Mouse (Mus musculus) kidney, adult 2 months (tissue): ENCODE data around the gene Cxcl17. TPM values are rescaled to one million over a fixed set of nuclear protein-coding genes. Genes with fewer than 3 reads are reported as not detected.
A peak's percentile ranks its signal among the peaks of the same experiment; 100 is the strongest.

Source experiments
- DNase-seq: peaks from one replicate; pipeline ENCODE4 v3.0.0; 2021
- H3K27ac ChIP-seq: fragments of 200-500 bp; 2 replicates; pipeline ENCODE4 v1.5.1; 2012; ENCODE audit warnings: low read depth, low read length, control low read depth, inconsistent platforms; ENCODE audit not compliant: insufficient read depth
- H3K27me3 ChIP-seq: fragments of 200-500 bp; replicated peaks from 2 replicates; pipeline ENCODE4 v1.6.1; 2012; ENCODE audit warnings: mild to moderate bottlenecking, moderate library complexity, low read length, inconsistent platforms; ENCODE audit not compliant: control insufficient read depth, insufficient read depth
- H3K36me3 ChIP-seq: fragments of 200-500 bp; 2 replicates; pipeline ENCODE4 v1.6.1; 2012; ENCODE audit warnings: mild to moderate bottlenecking, moderate library complexity, low read length, inconsistent platforms; ENCODE audit not compliant: control insufficient read depth, insufficient read depth
- H3K4me1 ChIP-seq: fragments of 200-500 bp; 2 replicates; pipeline ENCODE4 v1.6.1; 2011; ENCODE audit warnings: low read length; ENCODE audit not compliant: control insufficient read depth, insufficient read depth
- H3K4me3 ChIP-seq: fragments of 200-500 bp; 2 replicates; pipeline ENCODE4 v1.5.1; 2011; ENCODE audit warnings: mild to moderate bottlenecking, low read depth, low read length, control low read depth; ENCODE audit not compliant: insufficient read depth
- CTCF ChIP-seq: fragments of 200-500 bp; conservative IDR thresholded peaks from 2 replicates; pipeline ENCODE4 v1.5.1; 2011; ENCODE audit warnings: low read depth, mild to moderate bottlenecking, control low read depth, low read length, moderate library complexity, mixed read lengths; ENCODE audit not compliant: insufficient read depth, insufficient read length
- POLR2A ChIP-seq: fragments of 200-500 bp; IDR thresholded peaks from one replicate; pipeline ENCODE4 v1.6.1; 2011; ENCODE audit warnings: low read depth, low read length, control low read depth
- WGBS: fragments of 180-500 bp; shearing (Covaris S2); methylation state at CpG from one replicate; pipeline ENCODE4 v1.1.7; 2018; 5-methylcytosine and 5-hydroxymethylcytosine counted together
- polyA plus RNA-seq: library from polyadenylated mRNA; depleted of rRNA; stranded (reverse); fragments of >200 nt; gene quantifications from 2 replicates; pipeline ENCODE4 v1.2.3, GENCODE M21; 2012; rRNA removed

Cxcl17 gene
- polyA plus RNA-seq, 1 experiment: 0.11 TPM

DNA sequence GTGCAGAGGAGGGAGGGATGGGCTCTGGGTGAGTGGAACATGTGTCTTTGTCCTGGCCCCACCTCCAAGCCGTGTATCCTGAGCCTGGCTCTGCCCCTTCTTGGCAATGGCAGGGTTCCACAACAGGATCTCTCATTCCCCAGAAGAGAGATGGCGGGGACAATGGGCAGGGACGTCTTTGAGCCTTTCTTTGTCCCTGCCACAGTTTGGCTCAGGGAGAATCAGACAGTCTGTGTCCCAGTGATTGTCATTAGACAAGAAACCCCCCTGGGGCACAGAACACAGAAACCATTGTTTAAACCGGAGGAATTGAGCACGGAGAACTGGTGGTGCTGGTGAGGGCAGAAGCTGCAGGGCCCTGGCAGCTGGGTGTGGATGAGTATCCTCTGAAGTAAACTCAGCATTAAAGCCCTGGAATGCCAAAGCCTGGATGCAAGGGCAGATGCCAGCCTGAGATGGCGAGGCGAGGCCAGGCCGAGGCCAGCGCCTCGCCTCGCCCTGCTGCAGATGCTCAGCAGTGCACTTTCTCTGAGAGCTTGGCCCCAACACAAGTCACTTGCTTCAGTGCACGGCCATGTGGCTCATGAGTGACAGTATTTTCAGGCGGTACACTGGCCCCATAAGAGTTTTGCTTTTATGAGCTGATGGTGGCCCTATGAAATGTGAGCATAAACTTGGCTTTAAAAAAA lies 46.6 kb downstream of the Cxcl17 start:
- 47% methylated on average over 13 of the region's 13 CpGs for WGBS
- H3K4me1 ChIP-seq: no peaks in the 10 kb centered on the region
- H3K27me3 ChIP-seq: no peaks in the 10 kb centered on the region
- H3K27ac ChIP-seq: no peak overlapping the region
- DNase-seq: no peak
- H3K36me3 ChIP-seq: no peaks in the 10 kb centered on the region
- TF ChIP-seq CTCF: no peak
- TF ChIP-seq POLR2A: no peak
- H3K4me3 ChIP-seq: no peak overlapping the region

DNA sequence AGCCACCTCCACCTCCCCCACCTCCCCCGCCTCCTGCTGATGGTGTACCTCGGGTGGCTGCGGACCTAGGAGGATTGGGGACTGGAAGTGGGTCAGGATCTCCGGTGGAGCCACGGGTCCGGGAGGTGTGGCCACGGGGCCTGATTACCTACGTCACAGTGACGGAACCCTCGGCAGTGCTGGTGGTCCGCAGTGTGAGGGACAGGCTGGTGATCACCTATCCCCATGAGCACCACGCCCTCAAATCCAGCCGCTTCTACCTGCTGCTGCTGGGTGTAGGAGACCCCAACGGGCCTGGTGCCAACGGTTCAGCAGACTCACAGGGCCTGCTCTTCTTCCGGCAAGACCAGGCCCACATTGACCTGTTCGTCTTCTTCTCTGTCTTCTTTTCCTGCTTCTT lies 49.1 kb downstream of the Cxcl17 start:
- Histone ChIP-seq H3K36me3 (no peaks in the 10 kb centered on the region), H3K4me3 (no peak overlapping the region), H3K4me1 (no peaks in the 10 kb centered on the region), H3K27ac (no peak overlapping the region), H3K27me3 (no peaks in the 10 kb centered on the region)
- no peak for DNase-seq
- WGBS: 93% methylated on average over 17 of the region's 17 CpGs
- no peak for TF ChIP-seq POLR2A
- TF ChIP-seq CTCF: no peak

DNA sequence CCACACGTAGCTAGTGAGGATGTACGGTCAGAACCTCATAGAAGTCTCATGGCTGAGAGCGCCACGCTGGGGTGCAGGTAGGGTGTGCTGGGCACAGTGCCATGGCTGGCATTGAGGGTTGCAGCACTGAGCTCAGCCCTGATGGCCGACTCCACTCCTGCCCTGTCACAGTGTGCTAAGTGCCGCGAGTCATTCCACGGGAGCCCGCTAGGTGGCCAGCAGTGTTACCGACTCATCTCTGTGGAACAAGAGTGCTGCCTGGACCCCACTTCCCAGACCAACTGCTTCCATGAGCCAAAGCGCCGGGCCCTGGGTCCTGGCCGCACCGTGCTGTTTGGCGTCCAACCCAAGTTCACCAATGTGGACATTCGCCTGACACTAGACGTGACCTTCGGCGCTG lies 49.5 kb downstream of the Cxcl17 start:
- TF ChIP-seq POLR2A (no peak), CTCF (0 out of 2 replicates have a peak, but pooled peaks have one; percentile 19)
- no peaks in the 10 kb centered on the region for H3K4me1 ChIP-seq
- H3K27me3 ChIP-seq: no peaks in the 10 kb centered on the region
- H3K27ac ChIP-seq: no peak overlapping the region
- WGBS: 90% methylated on average over 19 of the region's 19 CpGs
- DNase-seq: no peak
- H3K4me3 ChIP-seq: no peak overlapping the region
- no peaks in the 10 kb centered on the region for H3K36me3 ChIP-seq

DNA sequence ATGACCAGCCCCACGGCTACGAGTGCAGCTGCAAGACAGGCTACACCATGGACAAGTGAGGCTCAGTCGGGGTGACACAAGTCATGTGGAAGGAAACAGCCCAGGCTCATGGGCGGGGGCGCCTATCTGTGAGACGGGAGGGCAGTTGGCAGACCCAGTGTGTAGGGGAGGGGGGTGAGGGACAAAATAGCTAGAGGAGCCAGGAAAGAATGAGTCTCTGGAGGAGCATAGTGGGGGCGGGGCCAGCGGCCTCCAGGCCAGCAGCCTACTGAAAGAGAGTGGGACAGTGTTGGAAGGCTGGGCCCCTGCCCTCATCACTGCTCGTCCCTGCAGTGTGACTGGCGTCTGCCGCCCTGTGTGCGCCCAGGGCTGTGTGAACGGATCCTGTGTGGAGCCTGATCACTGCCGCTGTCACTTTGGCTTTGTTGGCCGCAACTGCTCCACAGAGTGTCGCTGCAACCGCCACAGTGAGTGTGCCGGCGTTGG lies 53.9 kb downstream of the Cxcl17 start:
- no peaks in the 10 kb centered on the region for H3K27me3 ChIP-seq
- no peak for TF ChIP-seq CTCF
- TF ChIP-seq POLR2A: no peak
- no peak overlapping the region for H3K27ac ChIP-seq
- H3K4me1 ChIP-seq: no peaks in the 10 kb centered on the region
- DNase-seq: no peak
- no peaks in the 10 kb centered on the region for H3K36me3 ChIP-seq
- 86% methylated on average over 19 of the region's 19 CpGs for WGBS
- no peak overlapping the region for H3K4me3 ChIP-seq

Other genes with a start within 250 kb of the Cxcl17 start
- gene Pou2f2, start 233.2 kb downstream of the Cxcl17 start, polyA plus RNA-seq: 1.1 and 2.6 TPM in 2 replicates
- 34.8 and 43.7 TPM in 2 replicates for gene Dedd2, start 192.3 kb downstream of the Cxcl17 start, polyA plus RNA-seq
- 8.9 and 10.8 TPM in 2 replicates for gene Zfp526, start 191.5 kb downstream of the Cxcl17 start, polyA plus RNA-seq
- gene Gsk3a, start 175.0 kb downstream of the Cxcl17 start, polyA plus RNA-seq: 127 and 128 TPM in 2 replicates
- gene Erf, start 162.1 kb downstream of the Cxcl17 start, polyA plus RNA-seq: 37.0 and 46.2 TPM in 2 replicates
- gene Cic, start 145.2 kb downstream of the Cxcl17 start, polyA plus RNA-seq: 41.8 and 41.9 TPM in 2 replicates
- gene Pafah1b3, start 114.9 kb downstream of the Cxcl17 start, polyA plus RNA-seq: 48.9 and 50.2 TPM in 2 replicates
- 0.08 TPM in 1 of 2 replicates, not detected in the other for gene Prr19, start 111.5 kb downstream of the Cxcl17 start, polyA plus RNA-seq
- 0.28 and 0.35 TPM in 2 replicates for gene Tmem145, start 106.8 kb downstream of the Cxcl17 start, polyA plus RNA-seq
- gene Megf8, start 95.7 kb downstream of the Cxcl17 start, polyA plus RNA-seq: 23.5 and 29.8 TPM in 2 replicates
- not detected in 2 replicates for gene Cnfn, start 43.2 kb downstream of the Cxcl17 start, polyA plus RNA-seq
- gene Lipe, start 14.2 kb downstream of the Cxcl17 start, polyA plus RNA-seq: 63.4 and 63.8 TPM in 2 replicates
- 32.1 TPM in 2 replicates for gene Ceacam1, start 64.7 kb upstream of the Cxcl17 start, polyA plus RNA-seq
- 36.3 and 41.2 TPM in 2 replicates for gene Ceacam2, start 127.0 kb upstream of the Cxcl17 start, polyA plus RNA-seq
- gene Erich4, start 203.0 kb upstream of the Cxcl17 start, polyA plus RNA-seq: 31.4 and 49.7 TPM in 2 replicates
- 114 and 134 TPM in 2 replicates for gene Dmac2, start 206.5 kb upstream of the Cxcl17 start, polyA plus RNA-seq
- gene B3gnt8, start 213.8 kb upstream of the Cxcl17 start, polyA plus RNA-seq: 9.6 and 10.6 TPM in 2 replicates
- 675 and 763 TPM in 2 replicates for gene Bckdha, start 246.1 kb upstream of the Cxcl17 start, polyA plus RNA-seq
- gene Exosc5, start 246.3 kb upstream of the Cxcl17 start, polyA plus RNA-seq: 64.9 and 70.1 TPM in 2 replicates